Mouse (Mus musculus): ENCODE measurements around the gene Acadm.

Gene Acadm

GRCm38 (mm10) chr3:153944335-153944990, at the start of gene Acadm:
TSS of gene Acadm (minus strand) at chr3:153944632.
- peak; percentile 96 for DNase-seq (ENCODE audit: low spot score)

- no peak for DNase-seq (ENCODE audit: low spot score)
Observed at GRCm38 (mm10) chr3:153984428-153985340, 40.3 kb upstream of the Acadm start.

- DNase-seq (ENCODE audit: low spot score): no peak
Observed at GRCm38 (mm10) chr3:153980611-153981010, 36.2 kb upstream of the Acadm start.

- no peak for DNase-seq (ENCODE audit: low spot score)
Observed at GRCm38 (mm10) chr3:153975791-153976190, 31.4 kb upstream of the Acadm start.

GRCm38 (mm10) chr3:153975060-153975459, 30.6 kb upstream of the Acadm start:
- no peak for DNase-seq (ENCODE audit: low spot score)

GRCm38 (mm10) chr3:153973949-153974760, 29.7 kb upstream of the Acadm start:
- no peak for DNase-seq (ENCODE audit: low spot score)

- no peak for DNase-seq (ENCODE audit: low spot score)
Observed at GRCm38 (mm10) chr3:153973171-153973948, 28.9 kb upstream of the Acadm start, which contains the start of gene Slc44a5. TSS of gene Slc44a5 (plus strand) at chr3:153973436.

GRCm38 (mm10) chr3:153969451-153969850, 25.0 kb upstream of the Acadm start:
- DNase-seq (ENCODE audit: low spot score): no peak

- DNase-seq (ENCODE audit: low spot score): peak; percentile 22
Observed at GRCm38 (mm10) chr3:153968549-153968948, 24.1 kb upstream of the Acadm start.

- no peak for DNase-seq (ENCODE audit: low spot score)
Observed at GRCm38 (mm10) chr3:153967447-153967846, 23.0 kb upstream of the Acadm start.

- DNase-seq (ENCODE audit: low spot score): no peak
Observed at GRCm38 (mm10) chr3:153961632-153962389, 17.4 kb upstream of the Acadm start.

- DNase-seq (ENCODE audit: low spot score): no peak
Observed at GRCm38 (mm10) chr3:153960884-153961283, 16.5 kb upstream of the Acadm start.

- no peak for DNase-seq (ENCODE audit: low spot score)
Observed at GRCm38 (mm10) chr3:153959731-153960207, 15.3 kb upstream of the Acadm start.

GRCm38 (mm10) chr3:153959035-153959730, 14.8 kb upstream of the Acadm start:
- DNase-seq (ENCODE audit: low spot score): no peak

- no peak for DNase-seq (ENCODE audit: low spot score)
Observed at GRCm38 (mm10) chr3:153957916-153958315, 13.5 kb upstream of the Acadm start.

- no peak for DNase-seq (ENCODE audit: low spot score)
Observed at GRCm38 (mm10) chr3:153948176-153948575, 3.7 kb upstream of the Acadm start.

- DNase-seq (ENCODE audit: low spot score): no peak
Observed at GRCm38 (mm10) chr3:153947271-153947670, 2.8 kb upstream of the Acadm start.

GRCm38 (mm10) chr3:153943901-153944334, 514 bp downstream of the Acadm start:
- DNase-seq (ENCODE audit: low spot score): no peak

GRCm38 (mm10) chr3:153943003-153943640, 1.3 kb downstream of the Acadm start:
- no peak for DNase-seq (ENCODE audit: low spot score)
